Mouse (Mus musculus): ENCODE measurements around the gene Cmip. TPM values are rescaled to one million over a fixed set of nuclear protein-coding genes. Genes with fewer than 3 reads are reported as not detected.

The Cmip gene
- 131 and 143 TPM in 2 replicates for polyA plus RNA-seq (2014; fragmentation: Nextera tagmentation; extraction: Ambion mirVana)

DNA sequence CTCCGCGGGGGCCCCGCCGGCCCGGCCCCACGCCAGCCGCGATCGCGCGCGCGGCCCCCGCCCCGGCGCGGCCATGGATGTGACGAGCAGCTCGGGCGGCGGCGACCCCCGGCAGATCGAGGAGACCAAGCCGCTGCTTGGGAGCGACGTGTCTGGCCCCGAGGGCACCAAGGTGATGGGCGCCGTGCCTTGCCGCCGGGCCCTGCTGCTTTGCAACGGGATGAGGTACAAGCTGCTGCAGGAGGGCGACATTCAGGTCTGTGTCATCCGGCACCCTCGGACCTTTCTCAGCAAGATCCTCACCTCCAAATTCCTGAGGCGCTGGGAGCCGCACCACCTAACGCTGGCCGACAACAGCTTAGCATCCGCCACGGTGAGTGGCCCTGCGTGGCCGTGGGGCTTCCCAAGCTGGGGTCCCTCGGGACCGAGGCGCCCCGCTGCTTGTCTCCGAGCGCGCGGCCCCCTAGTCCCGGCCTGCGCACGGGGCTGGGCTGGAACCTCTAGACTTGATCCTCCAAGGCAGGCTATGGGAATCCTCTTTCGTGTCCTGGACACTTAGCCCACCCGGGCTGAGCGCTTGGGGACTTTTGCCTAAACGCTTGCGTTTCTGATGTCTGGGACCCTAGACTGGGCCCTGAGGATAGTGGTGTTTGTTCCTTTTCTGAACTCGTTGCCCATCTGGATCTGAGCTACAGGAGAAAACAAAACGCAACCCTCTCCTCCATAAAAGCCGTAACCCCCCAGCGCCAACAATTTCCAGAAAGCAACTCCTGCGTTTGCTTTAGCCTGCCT is at the start of gene Cmip:
Gene Cmip (plus strand): TSS at position 36 of the 792 bp plus-strand sequence.
- peak within 1 kb of the TSS; percentile 99 for H3K4me3 ChIP-seq (replicated peaks; ENCODE audit: low read length)
- DNase-seq (ENCODE audit: low spot score) = peak; percentile 57
- no peaks in the 10 kb centered on the region for H3K27me3 ChIP-seq (ENCODE audit: control insufficient read depth, insufficient read depth, low read length)
- peak within 1 kb of the TSS; percentile 94 for H3K4me2 ChIP-seq (replicated peaks)
- H3K27ac ChIP-seq = peak within 1 kb of the TSS; percentile 95
- no peaks in the 10 kb centered on the region for H3K9me3 ChIP-seq (ENCODE audit: control insufficient read depth, low read length)
- H3K36me3 ChIP-seq (replicated peaks; ENCODE audit: control insufficient read depth, insufficient read depth) = no peaks in the 10 kb centered on the region
- ATAC-seq (ENCODE audit: low FRiP score) = peak; percentile 25
- peaks cover 34% of the 10 kb centered on the region for H3K4me1 ChIP-seq (replicated peaks; ENCODE audit: control insufficient read depth, insufficient read depth, low read length)
- WGBS = under 1% methylated on average over 60 of the region's 65 CpGs
- H3K9ac ChIP-seq = peak within 1 kb of the TSS; percentile 99

DNA sequence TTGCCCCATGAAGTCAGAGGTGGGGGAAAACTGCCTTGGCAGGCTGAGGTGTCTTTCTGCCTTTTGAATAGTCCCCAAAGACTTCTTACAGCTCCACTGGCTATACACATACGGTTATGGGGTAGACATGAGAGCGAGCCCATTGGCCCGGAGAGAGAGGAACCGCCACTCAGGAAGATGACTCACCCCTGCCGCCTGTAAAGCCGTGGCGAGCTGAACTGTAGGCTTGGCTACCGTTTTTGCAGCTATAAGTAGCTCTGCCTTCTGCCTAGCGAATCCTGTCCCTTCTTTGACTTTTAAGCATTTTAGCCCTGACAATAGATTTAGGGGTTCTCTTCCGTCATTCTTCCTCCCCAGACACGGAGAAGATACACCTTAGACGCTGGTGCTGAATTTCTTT is 47.7 kb upstream of the Cmip start:
- Histone ChIP-seq H3K36me3 (replicated peaks; ENCODE audit: control insufficient read depth, insufficient read depth) (peaks cover 11% of the 10 kb centered on the region), H3K4me3 (replicated peaks; ENCODE audit: low read length) (no peak overlapping the region), H3K9me3 (ENCODE audit: control insufficient read depth, low read length) (no peaks in the 10 kb centered on the region), H3K4me2 (replicated peaks) (no peak overlapping the region), H3K4me1 (replicated peaks; ENCODE audit: control insufficient read depth, insufficient read depth, low read length) (no peaks in the 10 kb centered on the region), H3K27ac (no peak overlapping the region), H3K9ac (no peak overlapping the region), H3K27me3 (ENCODE audit: control insufficient read depth, insufficient read depth, low read length) (no peaks in the 10 kb centered on the region)
- DNase-seq (ENCODE audit: low spot score) = no peak
- 93% methylated on average over 12 of the region's 12 CpGs for WGBS
- ATAC-seq (ENCODE audit: low FRiP score) = no peak

DNA sequence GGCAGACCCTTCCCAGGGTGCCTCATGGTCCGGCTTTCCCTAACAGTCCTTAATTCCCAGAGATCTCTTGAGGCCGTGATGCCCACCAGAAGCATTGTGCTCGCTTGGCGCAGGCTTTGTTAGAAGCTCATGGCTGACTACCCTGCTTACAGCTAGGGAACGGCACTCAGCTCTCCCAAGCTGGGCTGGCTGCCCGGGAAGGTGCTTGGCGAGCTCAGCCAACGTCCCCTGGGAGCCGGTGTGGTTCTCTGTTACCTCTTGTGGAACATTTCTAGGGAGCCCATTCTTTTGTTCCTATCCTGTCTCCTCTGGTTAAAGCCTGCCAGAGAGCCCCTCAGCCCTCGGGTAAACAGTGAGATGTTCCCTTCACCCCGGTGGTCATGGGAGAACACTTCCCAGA is 44.8 kb upstream of the Cmip start:
- H3K4me3 ChIP-seq (replicated peaks; ENCODE audit: low read length) = no peak overlapping the region
- no peak for DNase-seq (ENCODE audit: low spot score)
- H3K36me3 ChIP-seq (replicated peaks; ENCODE audit: control insufficient read depth, insufficient read depth) = no peaks in the 10 kb centered on the region
- no peak for ATAC-seq (ENCODE audit: low FRiP score)
- H3K4me1 ChIP-seq (replicated peaks; ENCODE audit: control insufficient read depth, insufficient read depth, low read length) = no peaks in the 10 kb centered on the region
- WGBS = 90% methylated on average over 11 of the region's 11 CpGs
- no peak overlapping the region for H3K27ac ChIP-seq
- H3K4me2 ChIP-seq (replicated peaks) = no peak overlapping the region
- no peak overlapping the region for H3K9ac ChIP-seq
- H3K27me3 ChIP-seq (ENCODE audit: control insufficient read depth, insufficient read depth, low read length) = no peaks in the 10 kb centered on the region
- no peaks in the 10 kb centered on the region for H3K9me3 ChIP-seq (ENCODE audit: control insufficient read depth, low read length)

DNA sequence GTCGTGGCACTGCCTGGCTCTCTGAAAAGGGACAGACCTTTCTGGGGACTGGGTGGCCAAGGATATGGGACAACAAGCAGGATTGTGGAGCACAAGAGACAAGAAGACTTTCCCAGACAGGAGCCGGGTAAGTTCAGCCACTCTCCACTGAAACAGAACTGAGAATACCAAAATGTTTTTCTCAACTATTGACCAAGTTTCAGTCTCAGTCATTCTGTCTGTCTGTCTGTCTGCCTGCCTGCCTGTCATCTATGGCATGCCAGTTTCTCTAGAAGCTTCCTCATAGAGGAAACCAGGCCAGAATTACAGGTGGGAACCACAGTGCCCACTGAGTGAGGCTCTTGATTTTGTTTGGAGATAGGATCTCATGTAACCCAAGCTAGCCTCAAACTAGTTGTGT is 39.1 kb upstream of the Cmip start:
- Histone ChIP-seq H3K4me1 (replicated peaks; ENCODE audit: control insufficient read depth, insufficient read depth, low read length) (no peaks in the 10 kb centered on the region), H3K4me2 (replicated peaks) (no peak overlapping the region), H3K36me3 (replicated peaks; ENCODE audit: control insufficient read depth, insufficient read depth) (no peaks in the 10 kb centered on the region), H3K9me3 (ENCODE audit: control insufficient read depth, low read length) (no peaks in the 10 kb centered on the region), H3K4me3 (replicated peaks; ENCODE audit: low read length) (no peak overlapping the region), H3K27ac (no peak overlapping the region), H3K27me3 (ENCODE audit: control insufficient read depth, insufficient read depth, low read length) (no peaks in the 10 kb centered on the region), H3K9ac (no peak overlapping the region)
- no peak for DNase-seq (ENCODE audit: low spot score)
- no peak for ATAC-seq (ENCODE audit: low FRiP score)
- WGBS = 100% methylated on average over 2 of the region's 2 CpGs

DNA sequence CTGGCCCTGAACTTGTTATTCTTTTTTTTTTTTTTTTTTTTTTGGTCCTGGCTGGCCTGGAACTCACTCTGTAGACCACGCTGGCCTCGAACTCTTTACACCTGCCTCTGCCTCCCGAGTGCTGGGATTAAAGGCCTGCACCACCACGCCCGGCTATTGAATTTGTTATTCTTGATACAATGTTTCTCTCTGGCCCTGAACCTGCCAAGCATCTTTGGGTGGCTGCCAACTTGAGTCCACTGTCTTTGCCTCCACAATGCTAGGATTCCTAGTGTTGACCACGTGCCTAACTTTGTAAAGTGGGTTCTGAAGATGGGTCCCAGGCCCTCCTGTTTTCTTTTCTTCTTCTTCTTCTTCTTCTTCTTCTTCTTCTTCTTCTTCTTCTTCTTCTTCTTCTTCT is 34.5 kb upstream of the Cmip start:
- DNase-seq (ENCODE audit: low spot score) (no peak), ATAC-seq (ENCODE audit: low FRiP score) (no peak)
- WGBS = 80% methylated on average over 6 of the region's 6 CpGs
- Histone ChIP-seq H3K4me2 (replicated peaks) (no peak overlapping the region), H3K27ac (no peak overlapping the region), H3K9me3 (ENCODE audit: control insufficient read depth, low read length) (no peaks in the 10 kb centered on the region), H3K4me3 (replicated peaks; ENCODE audit: low read length) (no peak overlapping the region), H3K4me1 (replicated peaks; ENCODE audit: control insufficient read depth, insufficient read depth, low read length) (no peaks in the 10 kb centered on the region), H3K36me3 (replicated peaks; ENCODE audit: control insufficient read depth, insufficient read depth) (no peaks in the 10 kb centered on the region), H3K9ac (no peak overlapping the region), H3K27me3 (ENCODE audit: control insufficient read depth, insufficient read depth, low read length) (no peaks in the 10 kb centered on the region)

DNA sequence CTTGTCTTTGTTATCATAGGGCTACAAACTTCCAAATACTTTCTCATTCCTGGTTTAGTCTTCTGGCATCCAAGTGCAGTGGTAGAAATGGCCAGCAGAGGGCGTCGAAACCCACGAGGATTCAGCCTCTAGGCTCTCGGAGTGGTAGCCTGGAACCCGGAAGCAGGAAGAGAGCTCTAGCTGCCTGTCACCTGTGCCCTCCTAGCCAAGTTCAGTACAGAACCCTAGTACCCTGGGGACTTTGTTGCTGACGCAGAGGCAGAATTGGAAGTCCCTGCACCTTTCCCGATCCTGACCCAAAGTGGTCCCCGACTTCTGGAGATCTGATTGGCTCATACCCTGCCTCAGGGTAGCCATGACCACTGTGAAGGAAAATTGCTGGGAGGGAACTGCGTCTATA is 32.2 kb upstream of the Cmip start:
- no peaks in the 10 kb centered on the region for H3K36me3 ChIP-seq (replicated peaks; ENCODE audit: control insufficient read depth, insufficient read depth)
- no peaks in the 10 kb centered on the region for H3K4me1 ChIP-seq (replicated peaks; ENCODE audit: control insufficient read depth, insufficient read depth, low read length)
- DNase-seq (ENCODE audit: low spot score) (peak; percentile 95), ATAC-seq (ENCODE audit: low FRiP score) (peak; percentile 76)
- WGBS = 13% methylated on average over 9 of the region's 9 CpGs
- H3K27ac ChIP-seq = no peak overlapping the region
- no peaks in the 10 kb centered on the region for H3K27me3 ChIP-seq (ENCODE audit: control insufficient read depth, insufficient read depth, low read length)
- H3K9me3 ChIP-seq (ENCODE audit: control insufficient read depth, low read length) = no peaks in the 10 kb centered on the region
- peak overlapping the region; percentile 40 for H3K4me2 ChIP-seq (replicated peaks)
- no peak overlapping the region for H3K4me3 ChIP-seq (replicated peaks; ENCODE audit: low read length)
- H3K9ac ChIP-seq = no peak overlapping the region; the same call in 1 of the 2 replicates

DNA sequence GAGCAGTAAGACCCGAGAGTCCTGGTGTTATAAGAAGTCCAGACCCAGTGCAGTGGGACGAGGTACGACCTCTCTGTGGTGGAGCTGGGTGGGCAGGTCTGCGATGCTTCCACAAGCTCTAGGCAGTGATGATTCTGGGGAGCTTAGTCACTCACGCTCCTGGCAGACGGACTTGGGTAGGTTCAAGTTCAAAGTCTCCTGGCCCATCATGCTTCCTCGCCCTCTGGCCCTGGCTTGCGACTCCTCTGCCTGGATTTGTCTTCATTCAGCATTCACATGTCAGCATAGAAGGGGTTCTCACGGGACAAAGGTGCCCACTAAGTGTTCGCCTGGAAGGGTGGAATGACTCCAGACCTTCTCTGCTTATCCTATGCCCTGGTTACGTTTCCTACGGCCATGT is 30.6 kb upstream of the Cmip start:
- no peak overlapping the region for H3K9ac ChIP-seq
- no peak overlapping the region for H3K4me3 ChIP-seq (replicated peaks; ENCODE audit: low read length)
- DNase-seq (ENCODE audit: low spot score) (no peak), ATAC-seq (ENCODE audit: low FRiP score) (no peak)
- H3K4me1 ChIP-seq (replicated peaks; ENCODE audit: control insufficient read depth, insufficient read depth, low read length) = no peaks in the 10 kb centered on the region
- H3K9me3 ChIP-seq (ENCODE audit: control insufficient read depth, low read length) = no peaks in the 10 kb centered on the region
- no peak overlapping the region for H3K27ac ChIP-seq
- no peaks in the 10 kb centered on the region for H3K36me3 ChIP-seq (replicated peaks; ENCODE audit: control insufficient read depth, insufficient read depth)
- WGBS = 87% methylated on average over 12 of the region's 12 CpGs
- H3K27me3 ChIP-seq (ENCODE audit: control insufficient read depth, insufficient read depth, low read length) = no peaks in the 10 kb centered on the region
- H3K4me2 ChIP-seq (replicated peaks) = no peak overlapping the region

DNA sequence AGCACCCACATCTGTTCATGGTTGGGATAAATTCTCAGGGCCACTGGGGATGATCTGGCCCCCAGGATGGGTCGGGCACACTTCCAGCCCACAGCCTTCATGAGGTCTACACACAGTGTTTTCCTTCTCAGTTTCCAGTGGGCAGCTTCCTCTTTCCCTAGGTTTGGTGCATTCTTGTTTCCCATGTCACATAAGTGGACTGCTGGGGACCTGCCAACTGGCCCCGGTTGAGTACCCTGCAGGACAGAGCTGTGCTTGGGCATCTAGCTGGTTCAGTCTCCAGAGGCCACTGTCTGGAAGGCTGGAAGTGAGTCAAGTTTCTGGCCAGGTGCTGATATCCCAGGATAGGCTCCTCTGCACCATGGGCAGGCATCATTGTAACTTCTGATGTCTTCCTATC is 29.5 kb upstream of the Cmip start:
- H3K36me3 ChIP-seq (replicated peaks; ENCODE audit: control insufficient read depth, insufficient read depth) = no peaks in the 10 kb centered on the region
- H3K4me2 ChIP-seq (replicated peaks) = no peak overlapping the region
- 91% methylated on average over 2 of the region's 2 CpGs for WGBS
- H3K4me1 ChIP-seq (replicated peaks; ENCODE audit: control insufficient read depth, insufficient read depth, low read length) = no peaks in the 10 kb centered on the region
- no peak overlapping the region for H3K27ac ChIP-seq
- no peak overlapping the region for H3K4me3 ChIP-seq (replicated peaks; ENCODE audit: low read length)
- no peaks in the 10 kb centered on the region for H3K27me3 ChIP-seq (ENCODE audit: control insufficient read depth, insufficient read depth, low read length)
- ATAC-seq (ENCODE audit: low FRiP score) (no peak), DNase-seq (ENCODE audit: low spot score) (no peak)
- no peak overlapping the region for H3K9ac ChIP-seq
- no peaks in the 10 kb centered on the region for H3K9me3 ChIP-seq (ENCODE audit: control insufficient read depth, low read length)

DNA sequence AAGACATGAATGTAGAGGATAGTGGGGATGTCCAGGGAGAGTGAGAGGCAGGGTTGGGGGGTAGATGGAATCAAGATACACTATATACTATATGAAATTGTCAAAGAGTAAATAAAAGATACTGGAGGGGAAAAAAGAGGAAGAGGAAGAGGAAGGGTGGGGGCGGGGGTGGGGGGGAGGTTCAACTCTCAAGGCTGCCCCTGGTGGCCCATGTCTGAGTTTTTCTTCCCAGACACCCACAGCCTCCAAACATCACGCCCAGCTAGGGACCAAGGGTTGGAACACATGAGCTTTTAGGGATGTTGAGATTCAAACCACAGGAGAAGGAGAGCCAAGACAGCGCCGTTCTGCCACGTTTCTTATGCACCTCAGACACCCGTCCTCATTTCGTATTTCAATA is 23.7 kb upstream of the Cmip start:
- WGBS = 89% methylated on average over 7 of the region's 7 CpGs
- H3K4me2 ChIP-seq (replicated peaks) = no peak overlapping the region
- no peaks in the 10 kb centered on the region for H3K9me3 ChIP-seq (ENCODE audit: control insufficient read depth, low read length)
- no peaks in the 10 kb centered on the region for H3K36me3 ChIP-seq (replicated peaks; ENCODE audit: control insufficient read depth, insufficient read depth)
- no peak for DNase-seq (ENCODE audit: low spot score)
- ATAC-seq (ENCODE audit: low FRiP score) = no peak
- H3K4me1 ChIP-seq (replicated peaks; ENCODE audit: control insufficient read depth, insufficient read depth, low read length) = no peaks in the 10 kb centered on the region
- no peak overlapping the region for H3K4me3 ChIP-seq (replicated peaks; ENCODE audit: low read length)
- no peak overlapping the region for H3K27ac ChIP-seq
- H3K27me3 ChIP-seq (ENCODE audit: control insufficient read depth, insufficient read depth, low read length) = no peaks in the 10 kb centered on the region
- no peak overlapping the region for H3K9ac ChIP-seq

DNA sequence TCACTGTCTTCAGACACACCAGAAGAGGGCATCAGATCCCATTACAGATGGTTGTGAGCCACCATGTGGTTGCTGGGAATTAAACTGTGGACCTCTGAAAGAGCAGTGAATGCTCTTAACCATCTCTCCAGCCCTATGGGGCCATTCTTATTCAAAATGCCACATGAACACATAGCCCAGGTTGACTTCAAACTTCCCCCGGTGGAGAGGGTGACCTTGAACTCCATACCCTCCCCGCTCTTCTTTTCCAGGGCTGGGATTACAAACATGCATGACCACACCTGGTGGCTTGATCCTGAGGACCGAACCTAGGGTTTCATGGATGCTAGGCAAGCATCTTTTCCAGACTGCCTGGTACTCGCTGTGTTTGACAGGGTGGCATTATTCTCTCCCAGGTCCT is 20.3 kb upstream of the Cmip start:
- DNase-seq (ENCODE audit: low spot score) (no peak), ATAC-seq (ENCODE audit: low FRiP score) (no peak)
- no peaks in the 10 kb centered on the region for H3K4me1 ChIP-seq (replicated peaks; ENCODE audit: control insufficient read depth, insufficient read depth, low read length)
- WGBS = 90% methylated on average over 4 of the region's 4 CpGs
- no peak overlapping the region for H3K4me2 ChIP-seq (replicated peaks)
- H3K4me3 ChIP-seq (replicated peaks; ENCODE audit: low read length) = no peak overlapping the region
- H3K27ac ChIP-seq = no peak overlapping the region
- H3K27me3 ChIP-seq (ENCODE audit: control insufficient read depth, insufficient read depth, low read length) = no peaks in the 10 kb centered on the region
- no peak overlapping the region for H3K9ac ChIP-seq
- H3K9me3 ChIP-seq (ENCODE audit: control insufficient read depth, low read length) = no peaks in the 10 kb centered on the region
- no peaks in the 10 kb centered on the region for H3K36me3 ChIP-seq (replicated peaks; ENCODE audit: control insufficient read depth, insufficient read depth)
